Mouse (Mus musculus) hindbrain, embryonic 12.5 days (tissue): ENCODE results near the gene Lpin2. TPM values are rescaled to one million over a fixed set of nuclear protein-coding genes. Genes with fewer than 3 reads are reported as not detected.

Experiments used
- ATAC-seq: fragments of 200-750 bp; cut with Nextera tagmentation; 2 replicates; pipeline ENCODE4 v1.8.0; 2017; ENCODE audit warnings: moderate TSS enrichment; ENCODE audit not compliant: low FRiP score
- H3K27ac ChIP-seq: fragments of 300-500 bp; sonication (generic); 2 replicates; pipeline ENCODE4 v1.5.1; 2016; ENCODE audit warnings: mild to moderate bottlenecking
- H3K27me3 ChIP-seq: fragments of 300-500 bp; sonication (generic); 2 replicates; pipeline ENCODE4 v1.6.1; 2016; ENCODE audit warnings: mild to moderate bottlenecking
- H3K36me3 ChIP-seq: fragments of 300-500 bp; sonication (generic); 2 replicates; pipeline ENCODE4 v1.6.1; 2016; ENCODE audit warnings: mild to moderate bottlenecking
- H3K4me1 ChIP-seq: fragments of 300-500 bp; sonication (generic); 2 replicates; pipeline ENCODE4 v1.6.1; 2016
- H3K4me2 ChIP-seq: fragments of 300-500 bp; sonication (generic); replicated peaks from 2 replicates; pipeline ENCODE4 v1.6.1; 2016; ENCODE audit warnings: mild to moderate bottlenecking
- H3K4me3 ChIP-seq: fragments of 300-500 bp; sonication (generic); 2 replicates; pipeline ENCODE4 v1.5.1; 2016; ENCODE audit warnings: mild to moderate bottlenecking
- H3K9ac ChIP-seq: fragments of 300-500 bp; sonication (generic); 2 replicates; pipeline ENCODE4 v1.6.1; 2016; ENCODE audit warnings: mild to moderate bottlenecking, moderate library complexity
- H3K9me3 ChIP-seq: fragments of 300-500 bp; sonication (generic); replicated peaks from 2 replicates; pipeline ENCODE4 v1.6.1; 2016; ENCODE audit warnings: mild to moderate bottlenecking
- WGBS: fragments of 180-500 bp; shearing (Covaris S2); methylation state at CpG from one replicate; pipeline ENCODE4 v1.1.7; 2016; 5-methylcytosine and 5-hydroxymethylcytosine counted together
- polyA plus RNA-seq: library from polyadenylated mRNA; unstranded; fragments of >200 nt; fragmentation: Nextera tagmentation; extraction: Ambion mirVana; gene quantifications from 2 replicates; pipeline ENCODE4 v1.2.1, GENCODE M21; 2016

Lpin2 gene
- polyA plus RNA-seq, 1 experiment from 2014 or later, result 43.1 TPM

DNA sequence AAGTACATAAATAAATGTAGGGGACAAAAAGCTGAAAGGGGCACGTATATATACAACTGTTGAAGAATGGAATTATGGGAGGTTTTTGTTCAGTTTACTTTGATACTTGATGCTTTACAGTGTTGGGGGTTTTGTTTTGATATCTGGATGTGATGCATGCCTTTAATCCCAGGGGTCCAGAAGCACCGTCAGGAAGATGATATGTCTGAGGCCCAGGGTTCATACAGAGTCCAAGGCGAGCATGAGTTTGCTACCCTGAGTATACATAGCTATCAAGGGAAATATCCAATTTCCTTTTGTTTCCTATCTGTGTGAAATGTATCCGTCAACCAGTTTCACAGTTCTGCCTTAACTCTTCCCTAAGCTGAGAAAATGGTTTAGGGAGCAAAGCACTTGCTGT, 29.0 kb upstream of the Lpin2 start:
- 0 out of 2 replicates have a peak, but pooled peaks cover 3% of the 10 kb centered on the region for H3K4me1 ChIP-seq
- no peaks in the 10 kb centered on the region for H3K36me3 ChIP-seq
- H3K4me2 ChIP-seq, result no peak overlapping the region
- H3K9me3 ChIP-seq, result no peaks in the 10 kb centered on the region
- H3K9ac ChIP-seq, result no peak overlapping the region
- WGBS, result 65% methylated on average over 4 of the region's 4 CpGs
- H3K27ac ChIP-seq, result no peak overlapping the region
- no peak for ATAC-seq
- H3K4me3 ChIP-seq, result no peak overlapping the region
- no peaks in the 10 kb centered on the region for H3K27me3 ChIP-seq

DNA sequence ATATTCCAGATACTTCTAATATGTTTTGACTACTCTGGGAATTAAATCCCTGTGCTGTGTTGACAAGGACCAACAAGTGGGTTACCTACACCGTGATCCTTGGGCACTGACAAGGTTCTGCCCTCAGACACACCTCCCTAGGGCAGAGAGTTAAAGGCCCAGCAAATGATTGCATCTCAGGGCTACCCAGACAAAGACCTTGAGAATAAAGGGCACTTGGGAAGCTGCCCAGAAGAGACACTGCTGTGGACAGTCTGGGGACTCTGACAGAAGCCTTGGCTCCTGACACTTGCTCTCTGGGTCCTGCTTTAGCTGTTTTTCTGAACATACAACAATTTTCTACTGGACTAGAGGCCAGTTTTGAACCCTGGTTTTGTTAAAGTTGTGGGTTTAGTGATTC, 27.1 kb upstream of the Lpin2 start:
- Histone ChIP-seq H3K27ac (no peak overlapping the region), H3K27me3 (no peaks in the 10 kb centered on the region), H3K9ac (no peak overlapping the region), H3K4me1 (peaks cover 9% of the 10 kb centered on the region; the same call in 1 of the 2 replicates), H3K4me3 (no peak overlapping the region), H3K9me3 (no peaks in the 10 kb centered on the region), H3K4me2 (no peak overlapping the region), H3K36me3 (no peaks in the 10 kb centered on the region)
- ATAC-seq, result no peak
- whole genome bisulfite sequencing, result 53% methylated on average over 1 of the region's 1 CpGs

DNA sequence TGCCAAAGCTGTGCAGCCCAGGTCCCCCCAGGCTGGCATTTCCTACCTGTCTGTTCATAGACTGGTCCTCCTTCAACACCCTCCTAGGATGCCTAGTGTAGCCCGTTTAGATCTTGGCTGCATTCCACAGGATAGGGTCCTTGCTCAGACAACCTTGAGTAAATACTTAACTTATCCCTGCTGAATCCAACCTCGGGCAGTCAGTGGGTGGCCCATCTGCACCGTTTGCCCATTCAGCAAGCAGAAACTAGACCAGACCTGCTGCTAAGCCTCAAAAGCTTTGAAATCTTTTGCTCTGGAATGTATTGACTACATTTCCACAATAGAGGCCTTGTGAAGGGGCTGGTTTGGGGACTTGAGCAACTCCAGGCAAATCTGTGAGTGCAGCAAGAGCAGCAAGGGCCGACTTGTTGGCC, 23.2 kb upstream of the Lpin2 start:
- no peak for ATAC-seq
- H3K27ac ChIP-seq, result peak overlapping the region; percentile 53

DNA sequence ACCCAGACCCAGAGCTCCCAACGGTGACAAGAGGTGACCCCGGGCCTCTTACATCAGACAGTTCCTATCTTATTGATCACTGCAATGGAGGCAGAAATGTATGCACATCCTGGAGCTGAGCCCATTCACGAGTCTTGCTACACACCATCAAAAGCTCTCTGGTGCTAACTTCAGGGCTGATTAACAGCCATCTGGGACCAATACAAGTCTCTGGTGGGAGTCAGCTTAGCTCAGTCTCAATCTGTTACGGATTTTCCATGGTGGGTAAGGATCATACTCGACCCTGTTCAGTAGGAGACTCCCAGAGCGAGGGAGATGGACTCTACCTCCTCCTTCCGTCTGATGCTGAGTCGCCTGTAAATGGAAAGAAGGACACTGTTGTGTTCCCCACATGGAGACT, 22.6 kb upstream of the Lpin2 start:
- no peaks in the 10 kb centered on the region for H3K36me3 ChIP-seq
- peak overlapping the region; percentile 48; the same call in 1 of the 2 replicates for H3K27ac ChIP-seq
- 69% methylated on average over 8 of the region's 8 CpGs for WGBS
- peaks cover 9% of the 10 kb centered on the region; the same call in 1 of the 2 replicates for H3K4me1 ChIP-seq
- no peak for ATAC-seq
- H3K9me3 ChIP-seq, result no peaks in the 10 kb centered on the region
- no peak overlapping the region for H3K4me2 ChIP-seq
- no peak overlapping the region for H3K9ac ChIP-seq
- H3K27me3 ChIP-seq, result no peaks in the 10 kb centered on the region
- H3K4me3 ChIP-seq, result no peak overlapping the region

More for the DNA sequence above, 23.2 kb upstream of the Lpin2 start:
- WGBS, result 20% methylated on average over 4 of the region's 4 CpGs
- H3K4me1 ChIP-seq, result peaks cover 9% of the 10 kb centered on the region; the same call in 1 of the 2 replicates
- H3K4me3 ChIP-seq, result no peak overlapping the region
- H3K27me3 ChIP-seq, result no peaks in the 10 kb centered on the region
- no peak overlapping the region for H3K9ac ChIP-seq
- H3K4me2 ChIP-seq, result no peak overlapping the region
- no peaks in the 10 kb centered on the region for H3K9me3 ChIP-seq
- H3K36me3 ChIP-seq, result no peaks in the 10 kb centered on the region

DNA sequence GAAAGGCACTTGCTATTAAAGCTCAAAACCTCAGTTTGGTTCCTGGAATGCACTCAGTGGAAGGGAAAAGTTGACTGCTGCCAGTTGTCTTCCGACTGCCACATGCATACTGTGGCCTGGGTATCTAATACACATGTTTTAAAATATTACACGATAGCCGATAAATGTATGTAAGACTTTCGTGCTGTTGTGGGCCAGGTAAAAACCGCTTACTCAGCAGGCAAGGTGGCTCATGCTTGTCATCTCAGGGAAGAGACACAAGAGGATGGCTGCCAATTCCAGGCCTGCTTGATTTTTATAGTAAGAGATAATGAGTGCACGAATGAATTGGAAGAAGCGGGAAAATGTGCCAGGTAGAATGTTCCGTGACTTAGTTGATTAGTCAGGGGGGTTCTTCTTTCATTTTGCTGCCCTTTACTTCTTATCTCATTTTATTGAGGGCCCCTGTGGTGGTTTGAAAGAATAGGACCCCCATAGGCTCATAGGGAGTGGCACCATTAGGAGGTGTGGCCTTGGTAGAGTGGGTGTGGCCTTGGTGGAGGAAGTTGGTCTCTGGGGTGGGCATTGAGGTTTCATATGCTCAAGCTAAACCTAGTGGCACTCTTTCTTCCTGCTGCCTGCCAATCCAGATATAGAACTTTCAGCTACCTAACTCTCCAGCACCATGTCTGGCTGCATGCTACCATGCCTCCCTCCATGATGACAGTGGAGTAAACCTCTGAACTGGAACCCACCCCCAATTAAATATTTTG, 21.9 kb upstream of the Lpin2 start:
- no peak for ATAC-seq
- Histone ChIP-seq H3K9me3 (no peaks in the 10 kb centered on the region), H3K36me3 (no peaks in the 10 kb centered on the region), H3K27me3 (no peaks in the 10 kb centered on the region), H3K9ac (no peak overlapping the region), H3K4me3 (no peak overlapping the region), H3K27ac (no peak overlapping the region), H3K4me2 (no peak overlapping the region), H3K4me1 (peaks cover 6% of the 10 kb centered on the region; the same call in 1 of the 2 replicates)
- WGBS, result 90% methylated on average over 8 of the region's 8 CpGs

DNA sequence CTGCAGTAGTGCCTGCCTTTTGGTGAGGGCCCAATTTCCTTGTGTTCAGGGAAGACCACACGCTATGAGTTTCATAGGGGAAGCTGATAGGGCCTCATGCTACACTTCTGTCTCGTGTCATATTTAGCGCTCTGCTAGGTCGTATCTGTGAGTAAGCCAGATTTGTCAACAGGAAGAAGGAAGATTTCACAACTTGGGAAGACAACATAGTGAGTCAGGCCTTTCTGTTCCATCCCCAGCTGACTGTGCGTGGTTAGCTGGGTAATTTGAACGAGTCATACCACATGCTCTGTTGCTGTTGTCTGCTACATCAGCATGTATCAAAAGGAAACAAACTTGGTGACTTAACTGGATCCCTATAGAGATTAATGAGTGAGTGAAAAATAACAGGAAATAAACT, 17.4 kb upstream of the Lpin2 start:
- H3K4me2 ChIP-seq, result no peak overlapping the region
- no peak for ATAC-seq
- no peak overlapping the region for H3K9ac ChIP-seq
- 78% methylated on average over 6 of the region's 6 CpGs for WGBS
- H3K4me3 ChIP-seq, result no peak overlapping the region
- no peaks in the 10 kb centered on the region for H3K36me3 ChIP-seq
- H3K27ac ChIP-seq, result no peak overlapping the region
- no peaks in the 10 kb centered on the region for H3K9me3 ChIP-seq
- H3K27me3 ChIP-seq, result no peaks in the 10 kb centered on the region
- H3K4me1 ChIP-seq, result no peaks in the 10 kb centered on the region; the same call in none of the 2 replicates

DNA sequence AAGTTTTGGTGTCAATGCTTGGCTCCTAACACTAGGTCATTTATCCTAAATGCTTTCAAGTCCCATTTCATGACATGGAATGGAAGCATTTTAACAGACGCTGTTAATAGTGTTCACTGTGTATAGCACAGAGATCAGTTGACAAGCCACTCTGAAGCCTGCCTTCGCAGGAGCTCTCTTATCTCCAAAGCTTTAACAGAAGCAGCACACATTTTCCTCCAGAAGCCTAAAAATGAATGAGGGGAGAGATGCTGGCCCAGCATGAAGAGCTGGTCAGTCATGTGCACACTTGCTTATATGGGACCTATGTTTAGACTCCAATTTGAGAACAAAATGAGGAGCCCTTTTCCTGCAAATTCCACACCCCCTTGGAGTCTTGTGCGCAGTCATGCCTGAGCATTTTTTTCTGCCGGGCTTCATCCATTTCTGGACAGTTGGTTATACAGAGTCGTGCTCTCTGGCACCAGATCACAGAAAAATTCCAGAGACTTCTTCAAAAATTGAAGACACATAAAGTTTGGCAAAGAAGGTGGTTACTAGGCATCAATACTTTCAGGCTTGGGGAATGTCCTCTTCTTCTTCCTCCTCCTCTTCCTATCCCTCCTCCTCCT, 14.1 kb upstream of the Lpin2 start:
- H3K27me3 ChIP-seq, result no peaks in the 10 kb centered on the region
- no peak overlapping the region for H3K4me3 ChIP-seq
- no peaks in the 10 kb centered on the region; the same call in none of the 2 replicates for H3K4me1 ChIP-seq
- ATAC-seq, result no peak
- H3K27ac ChIP-seq, result no peak overlapping the region
- no peak overlapping the region for H3K4me2 ChIP-seq
- H3K9me3 ChIP-seq, result no peaks in the 10 kb centered on the region
- 84% methylated on average over 5 of the region's 5 CpGs for WGBS
- no peaks in the 10 kb centered on the region for H3K36me3 ChIP-seq
- H3K9ac ChIP-seq, result no peak overlapping the region

DNA sequence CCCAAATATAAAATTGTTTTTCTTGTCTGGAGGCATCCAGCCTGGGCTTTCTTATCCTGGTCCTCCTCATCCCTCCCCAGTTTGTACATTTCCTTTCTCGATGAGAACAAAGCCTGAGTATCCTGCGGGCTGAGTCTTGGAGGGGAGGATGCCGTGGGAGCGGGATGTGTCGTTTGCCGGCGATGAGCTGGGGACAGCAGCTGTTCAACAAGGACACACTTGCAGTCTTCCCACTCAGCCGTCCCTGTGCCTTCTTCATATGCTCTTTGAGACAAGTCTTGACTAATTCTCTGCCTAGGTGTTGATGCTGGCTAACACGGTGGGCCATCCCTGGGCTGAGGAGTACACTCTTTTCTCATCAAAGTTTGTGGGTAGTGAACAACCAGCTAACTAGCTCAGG, 13.5 kb upstream of the Lpin2 start:
- Histone ChIP-seq H3K4me3 (no peak overlapping the region), H3K4me2 (no peak overlapping the region), H3K9ac (no peak overlapping the region), H3K36me3 (no peaks in the 10 kb centered on the region), H3K9me3 (no peaks in the 10 kb centered on the region), H3K4me1 (no peaks in the 10 kb centered on the region; the same call in none of the 2 replicates), H3K27me3 (no peaks in the 10 kb centered on the region), H3K27ac (no peak overlapping the region)
- 70% methylated on average over 9 of the region's 9 CpGs for WGBS
- ATAC-seq, result no peak

DNA sequence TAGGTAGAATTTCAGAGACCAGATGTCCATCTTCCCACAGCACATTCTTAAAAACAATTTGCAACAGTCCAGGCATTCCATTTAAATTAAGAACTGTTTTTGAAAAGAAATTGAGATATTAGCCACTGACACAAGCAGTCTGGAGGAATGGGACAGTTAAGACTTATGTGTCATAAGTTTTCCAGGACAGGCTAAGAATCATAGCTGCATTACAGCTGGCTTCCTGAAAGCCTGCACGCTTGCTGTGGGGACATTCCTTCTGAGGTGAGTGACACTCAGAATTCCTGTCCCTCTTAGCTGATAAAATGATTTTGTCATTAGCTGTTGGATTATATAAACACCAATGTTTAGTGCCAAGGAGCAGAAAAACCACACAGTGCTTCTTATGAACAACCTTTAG, 12.7 kb upstream of the Lpin2 start:
- Histone ChIP-seq H3K27ac (no peak overlapping the region), H3K36me3 (no peaks in the 10 kb centered on the region), H3K4me2 (no peak overlapping the region), H3K4me3 (no peak overlapping the region), H3K27me3 (no peaks in the 10 kb centered on the region), H3K9me3 (no peaks in the 10 kb centered on the region), H3K4me1 (no peaks in the 10 kb centered on the region; the same call in none of the 2 replicates), H3K9ac (no peak overlapping the region)
- WGBS, result 85% methylated on average over 1 of the region's 1 CpGs
- no peak for ATAC-seq

DNA sequence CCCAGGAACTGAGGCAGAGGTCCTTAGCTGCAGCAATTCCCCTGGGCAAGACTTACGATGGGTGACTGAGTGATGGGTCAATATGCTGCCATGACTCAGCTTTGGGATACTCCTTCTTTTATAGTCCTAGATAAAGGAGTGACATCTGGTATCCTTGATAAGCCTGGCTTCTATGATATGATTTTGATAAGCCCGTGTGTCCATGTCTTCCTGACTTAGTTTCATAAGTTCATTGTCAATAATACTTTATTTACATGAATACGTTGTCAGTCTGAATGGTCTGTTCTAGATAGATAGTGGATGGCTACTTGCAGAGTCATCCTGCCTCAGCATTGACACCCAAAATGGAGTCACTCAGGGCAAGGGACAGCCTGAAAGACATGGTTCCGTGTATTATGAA, 11.2 kb upstream of the Lpin2 start:
- H3K4me1 ChIP-seq, result no peaks in the 10 kb centered on the region; the same call in none of the 2 replicates
- H3K27ac ChIP-seq, result no peak overlapping the region
- no peaks in the 10 kb centered on the region for H3K36me3 ChIP-seq
- 91% methylated on average over 4 of the region's 4 CpGs for WGBS
- no peak for ATAC-seq
- no peak overlapping the region for H3K9ac ChIP-seq
- H3K27me3 ChIP-seq, result no peaks in the 10 kb centered on the region
- H3K9me3 ChIP-seq, result no peaks in the 10 kb centered on the region
- H3K4me3 ChIP-seq, result no peak overlapping the region
- H3K4me2 ChIP-seq, result no peak overlapping the region

DNA sequence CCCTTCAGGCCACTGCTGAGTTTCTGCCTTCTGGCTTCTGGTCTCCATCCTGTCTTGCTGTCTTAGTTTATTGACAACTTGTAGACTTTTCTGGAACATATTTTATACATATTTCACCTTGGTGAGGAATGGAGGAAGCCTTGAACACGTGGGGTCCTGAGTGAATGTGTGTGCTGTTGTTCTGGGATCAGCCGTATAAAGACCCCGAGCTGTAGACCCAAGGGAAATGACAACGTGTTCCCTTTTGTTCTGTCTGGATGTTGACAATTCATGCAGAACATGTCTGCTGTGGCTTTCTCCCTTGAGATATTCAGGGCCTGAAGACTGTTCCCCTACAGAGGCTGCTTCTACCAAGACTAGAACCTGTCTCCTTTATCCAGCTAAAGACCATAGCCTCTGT, 5.0 kb upstream of the Lpin2 start:
- H3K36me3 ChIP-seq, result no peaks in the 10 kb centered on the region
- no peak for ATAC-seq
- no peak overlapping the region for H3K9ac ChIP-seq
- H3K27ac ChIP-seq, result no peak overlapping the region
- no peak overlapping the region for H3K4me3 ChIP-seq
- H3K27me3 ChIP-seq, result 0 out of 2 replicates have a peak, but pooled peaks cover 3% of the 10 kb centered on the region
- H3K9me3 ChIP-seq, result no peaks in the 10 kb centered on the region
- no peak overlapping the region for H3K4me2 ChIP-seq
- WGBS, result 44% methylated on average over 4 of the region's 4 CpGs
- H3K4me1 ChIP-seq, result peaks cover 3% of the 10 kb centered on the region

DNA sequence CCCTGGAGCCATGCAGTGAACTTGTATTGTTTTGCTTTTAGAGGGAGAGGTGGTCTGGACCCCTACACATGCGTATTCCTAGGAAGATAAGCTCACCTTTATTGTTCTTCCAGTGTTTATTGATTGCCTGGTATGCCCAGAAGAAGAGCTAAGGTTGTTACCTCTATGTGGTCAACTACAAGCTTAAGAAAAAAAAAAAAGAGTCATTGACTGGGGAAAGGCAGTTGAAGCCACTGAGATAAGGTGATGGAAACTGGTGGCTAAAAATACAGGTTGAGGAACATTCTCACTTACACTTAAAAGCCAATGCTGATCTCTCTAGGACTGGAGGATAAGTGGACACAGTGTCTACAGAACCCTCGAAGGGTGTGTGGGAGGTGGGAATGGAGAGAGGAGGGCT, 4.4 kb upstream of the Lpin2 start:
- Histone ChIP-seq H3K36me3 (no peaks in the 10 kb centered on the region), H3K9me3 (no peaks in the 10 kb centered on the region), H3K27me3 (0 out of 2 replicates have a peak, but pooled peaks cover 3% of the 10 kb centered on the region), H3K9ac (no peak overlapping the region), H3K4me3 (no peak overlapping the region), H3K27ac (no peak overlapping the region), H3K4me1 (peaks cover 7% of the 10 kb centered on the region), H3K4me2 (no peak overlapping the region)
- 78% methylated on average over 2 of the region's 2 CpGs for WGBS
- no peak for ATAC-seq
